Mouse (Mus musculus): ENCODE data around the gene Magi2.
"Not testable (repeated sequence)": the region's sequence is repeated elsewhere in the genome, so short reads cannot be mapped to it uniquely, and the experiment has no call there.

The Magi2 gene

DNA sequence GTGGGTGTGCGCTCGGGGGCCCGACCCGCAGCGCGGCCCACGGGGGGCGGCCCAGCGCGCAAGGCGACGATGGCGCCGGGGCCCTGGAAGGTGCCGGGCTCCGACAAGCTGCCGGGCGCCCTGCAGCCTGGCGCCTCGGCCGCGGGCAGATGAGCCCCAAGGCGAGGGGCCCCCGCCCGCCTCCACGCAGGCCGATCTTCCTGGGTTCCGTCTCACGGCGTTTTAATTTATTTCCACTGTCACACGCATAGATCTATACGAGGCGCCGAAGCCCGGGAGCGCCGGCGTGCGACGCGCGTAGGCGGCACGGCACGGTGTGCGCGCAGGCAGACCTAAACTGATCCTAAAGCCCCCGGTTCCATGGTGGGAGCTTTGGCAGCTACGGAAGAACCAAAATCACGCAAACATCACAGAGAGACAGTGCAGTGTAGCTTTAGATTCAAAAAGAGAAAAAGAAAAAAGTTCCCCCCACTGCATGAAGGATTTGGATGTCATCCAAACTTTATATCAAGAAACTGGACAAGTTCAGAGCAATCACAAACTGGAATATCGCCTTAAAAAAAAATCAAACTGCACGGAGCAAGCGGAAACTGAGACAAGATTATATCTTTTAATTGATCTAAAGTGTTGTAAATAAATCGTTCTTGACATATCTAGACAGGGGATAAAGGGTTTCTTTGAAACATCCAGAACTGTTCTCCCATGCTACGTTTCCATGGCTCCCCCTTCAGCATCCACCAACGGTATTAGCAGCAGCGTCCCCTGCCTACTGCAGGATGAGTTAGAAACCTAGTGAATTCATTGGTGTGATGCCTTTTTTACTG is 1475.9 kb downstream of the Magi2 start:
- DNase-seq (ENCODE audit: low read depth, low spot score) = no peak

DNA sequence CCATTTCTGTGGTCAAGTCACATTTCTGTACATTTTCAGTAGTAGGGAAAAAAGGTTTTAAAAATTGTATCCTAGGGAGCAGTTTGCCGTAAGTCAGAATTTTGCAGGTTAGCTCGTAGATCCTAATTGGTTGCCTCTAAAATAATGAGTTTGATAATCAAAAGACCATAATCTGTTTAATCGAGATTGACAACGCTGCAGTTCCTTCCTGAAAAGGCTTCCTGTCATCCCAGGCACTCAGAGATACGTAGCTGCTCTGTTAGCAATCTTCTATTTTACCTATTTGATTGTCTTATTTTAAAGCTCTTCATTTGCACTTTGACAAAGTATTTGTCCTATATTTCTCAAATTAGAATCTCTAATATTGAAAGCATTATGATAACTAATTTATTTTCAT is 1476.5 kb downstream of the Magi2 start:
- no peak for DNase-seq (ENCODE audit: low read depth, low spot score)

DNA sequence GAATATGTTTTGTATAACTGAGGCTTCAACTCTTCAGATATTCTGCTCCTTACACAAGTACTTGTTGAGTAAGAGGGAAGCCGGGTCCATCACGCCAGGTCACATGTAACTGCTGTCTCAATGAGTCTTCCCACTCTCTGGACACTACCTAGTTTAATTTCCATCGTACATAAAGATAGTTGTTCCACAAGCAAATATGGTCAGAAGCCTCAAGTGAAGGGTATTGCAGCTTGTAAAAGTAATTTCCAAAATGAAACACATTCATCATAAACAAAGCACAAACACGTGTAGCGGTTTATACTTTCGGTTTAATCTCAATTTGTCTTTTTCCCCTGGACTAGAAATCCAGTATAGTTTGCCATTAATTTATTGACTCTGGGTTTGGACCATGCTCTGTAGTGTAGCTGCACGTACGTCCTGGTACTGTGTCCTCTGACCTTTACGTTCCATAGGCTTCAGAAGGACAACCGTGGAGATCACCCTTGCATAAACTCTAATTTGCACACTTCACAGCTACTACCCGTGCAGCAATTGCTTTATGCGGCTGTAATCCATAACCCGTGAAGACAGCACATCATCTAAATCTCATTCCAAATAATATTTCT is 1477.2 kb downstream of the Magi2 start:
- no peak for DNase-seq (ENCODE audit: low read depth, low spot score)

DNA sequence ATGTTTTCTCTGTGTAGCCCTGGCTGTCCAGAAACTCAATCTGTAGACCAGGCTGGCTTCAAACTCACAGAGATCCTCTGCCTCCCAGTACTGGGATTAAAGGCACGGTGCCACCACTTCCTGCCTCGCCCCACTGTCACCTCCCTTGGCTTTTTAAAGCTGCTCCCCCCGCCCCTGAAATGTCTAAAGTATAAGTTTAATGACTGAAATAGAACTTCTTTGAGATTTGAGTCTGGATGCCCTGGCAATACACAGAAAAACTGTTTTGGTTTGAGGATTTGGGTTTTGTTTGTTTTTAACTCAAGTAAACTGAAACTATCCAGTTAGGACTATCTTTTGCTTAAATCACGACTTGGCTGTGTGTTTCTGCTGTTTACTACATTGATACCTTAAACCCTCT is 1478.0 kb downstream of the Magi2 start:
- DNase-seq (ENCODE audit: low read depth, low spot score) = no peak

DNA sequence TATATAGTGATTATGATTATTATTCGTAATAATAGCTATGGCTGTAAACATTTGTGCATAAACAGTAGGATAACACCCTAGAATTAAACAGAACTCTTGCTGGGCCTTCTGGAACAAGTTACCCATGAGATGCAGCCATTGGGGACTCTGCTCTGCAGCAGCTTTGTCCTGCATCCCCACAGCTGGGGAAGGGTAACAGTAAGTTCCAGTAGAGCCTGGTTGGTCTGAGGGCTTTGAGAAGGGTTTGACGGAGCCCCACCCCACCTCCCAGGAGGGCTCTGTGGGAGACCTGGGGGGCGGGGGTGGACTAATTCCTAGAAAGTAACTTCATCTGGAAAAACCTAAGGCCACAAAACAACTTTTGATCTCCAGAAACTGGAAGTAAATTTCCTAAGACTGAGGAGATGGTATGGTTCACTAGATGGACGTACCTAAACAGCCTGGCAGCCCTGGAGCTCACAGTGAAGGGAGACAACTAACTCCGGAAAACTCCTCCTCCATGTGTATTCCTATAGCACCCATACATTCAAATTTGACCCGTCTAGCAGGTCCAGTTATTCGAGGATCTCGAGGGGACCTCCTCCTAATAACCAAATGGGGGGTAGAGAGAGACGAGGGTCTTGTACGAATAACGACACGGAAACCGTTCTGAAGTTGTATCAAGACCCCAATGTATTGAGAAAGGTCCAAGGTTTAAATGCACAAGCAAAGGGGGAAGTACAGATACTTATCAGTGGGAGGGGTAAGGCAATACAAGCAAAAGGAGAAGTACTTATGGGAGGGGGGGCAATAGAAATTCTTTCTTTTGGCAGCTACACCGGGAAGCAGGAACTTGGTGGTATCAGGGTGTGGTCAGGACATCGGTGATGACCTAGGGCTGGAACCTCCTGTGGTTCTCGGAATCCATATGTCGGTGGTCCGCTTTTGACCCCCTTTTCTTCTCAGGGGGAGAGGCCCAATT is 1479.8 kb downstream of the Magi2 start:
- not testable (repeated sequence) for DNase-seq (ENCODE audit: low read depth, low spot score)

DNA sequence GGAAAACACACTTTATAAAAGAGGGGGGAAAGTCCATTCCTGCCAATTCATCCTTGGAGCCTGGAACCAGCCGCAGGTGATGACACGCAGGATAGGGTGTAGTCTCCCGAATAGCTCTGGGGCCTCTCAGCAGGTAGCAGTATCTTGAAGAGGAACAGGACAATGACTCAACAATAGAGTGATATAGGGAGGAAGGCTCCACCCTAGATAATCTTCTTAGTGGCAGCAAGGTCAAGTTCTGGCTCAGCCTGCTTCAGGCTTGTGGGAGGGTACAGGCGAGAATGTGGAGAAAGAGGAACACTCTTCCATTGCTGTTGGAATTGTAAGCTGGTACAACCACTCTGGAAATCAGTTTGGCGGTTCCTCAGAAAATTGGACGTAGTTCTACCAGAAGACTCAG is 1484.0 kb downstream of the Magi2 start:
- DNase-seq (ENCODE audit: low read depth, low spot score) = not testable (repeated sequence)

DNA sequence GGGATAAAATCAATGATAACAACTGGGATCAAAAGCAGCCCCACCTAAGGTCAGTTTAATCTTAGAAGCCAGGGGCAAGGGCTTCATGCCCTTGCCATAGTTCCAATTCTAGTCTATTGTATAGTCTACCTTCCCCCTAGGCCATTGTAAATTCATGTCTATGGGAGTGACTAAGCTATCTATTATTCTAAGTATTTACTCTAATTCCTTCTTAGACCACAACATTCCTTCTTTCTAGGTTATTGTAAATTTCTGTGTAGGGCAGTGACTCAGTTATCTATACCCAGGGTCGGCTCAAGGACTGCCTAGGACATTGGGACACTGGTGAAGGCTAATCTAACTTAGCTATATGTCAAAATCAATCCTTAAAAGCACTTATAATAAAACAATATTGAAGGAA is 1487.8 kb downstream of the Magi2 start:
- not testable (repeated sequence) for DNase-seq (ENCODE audit: low read depth, low spot score)

DNA sequence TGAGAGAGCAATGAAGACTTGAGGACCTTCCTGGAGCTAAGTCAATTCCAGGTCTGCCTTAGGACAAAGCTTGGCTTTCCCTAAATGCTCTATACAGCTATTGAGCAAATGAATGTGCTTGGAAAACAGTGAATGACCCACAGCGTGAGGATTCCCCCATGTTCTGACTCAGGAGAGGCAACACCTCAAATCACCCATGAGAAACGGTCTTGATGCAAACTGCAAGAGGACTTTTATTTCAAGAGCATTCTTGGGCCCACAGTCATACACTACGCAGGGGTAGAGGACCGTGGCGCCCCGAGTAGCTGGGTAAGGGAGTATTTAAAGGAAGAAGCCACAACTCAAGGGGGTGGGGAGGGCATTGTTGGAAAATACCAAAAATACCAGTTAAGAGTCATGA is 1489.1 kb downstream of the Magi2 start:
- not testable (repeated sequence) for DNase-seq (ENCODE audit: low read depth, low spot score)

DNA sequence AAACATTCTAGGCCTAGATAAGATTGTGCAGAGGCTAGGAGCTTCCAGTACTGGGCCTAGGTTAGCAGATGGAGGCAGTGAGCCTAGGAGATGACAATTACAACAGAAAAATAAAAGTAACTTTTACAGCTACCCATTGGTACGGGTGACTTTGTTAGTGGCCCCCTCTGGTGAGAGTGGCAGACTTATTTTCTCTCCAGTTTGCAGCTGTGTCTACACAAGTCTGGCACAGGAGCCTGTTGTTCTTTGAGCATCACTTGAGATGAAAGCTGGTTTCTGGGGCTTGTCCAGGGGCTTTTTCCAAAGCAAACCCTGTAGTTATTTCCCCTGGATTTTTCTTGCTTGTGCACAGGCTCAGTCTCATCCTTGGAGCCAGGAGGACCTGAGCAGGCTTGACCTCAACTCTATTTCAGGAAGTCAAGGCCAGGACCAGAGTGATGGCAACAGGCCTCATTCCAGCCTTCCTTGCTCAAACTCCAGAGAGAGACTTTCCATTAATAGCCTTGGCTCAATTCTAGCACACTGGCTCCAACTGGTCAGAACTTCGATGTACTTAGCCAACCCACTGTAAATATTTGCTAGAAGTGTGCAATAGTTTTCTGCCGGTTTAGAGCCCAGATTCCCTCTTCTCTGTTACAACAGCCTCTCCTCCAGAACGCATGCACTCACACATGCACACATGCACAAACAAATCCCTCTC is 1493.5 kb downstream of the Magi2 start:
- DNase-seq (ENCODE audit: low read depth, low spot score) = no peak

DNA sequence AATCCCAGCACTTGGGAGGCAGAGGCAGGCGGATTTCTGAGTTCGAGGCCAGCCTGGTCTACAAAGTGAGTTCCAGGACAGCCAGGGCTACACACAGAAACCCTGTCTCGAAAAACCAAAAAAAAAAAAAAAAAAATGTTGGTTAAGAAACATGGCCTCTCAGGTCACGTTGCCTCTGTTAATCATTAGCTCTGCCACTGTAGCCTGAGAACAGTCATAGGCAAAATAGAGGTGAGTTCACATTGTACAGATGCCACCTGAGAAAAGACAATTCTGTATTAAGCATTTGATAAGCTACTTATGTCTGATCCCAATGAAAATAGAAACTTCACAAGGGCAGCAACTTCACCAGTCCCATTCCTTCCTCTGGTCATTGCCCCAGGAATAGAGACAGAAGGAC is 1496.4 kb downstream of the Magi2 start:
- DNase-seq (ENCODE audit: low read depth, low spot score) = not testable (repeated sequence)

DNA sequence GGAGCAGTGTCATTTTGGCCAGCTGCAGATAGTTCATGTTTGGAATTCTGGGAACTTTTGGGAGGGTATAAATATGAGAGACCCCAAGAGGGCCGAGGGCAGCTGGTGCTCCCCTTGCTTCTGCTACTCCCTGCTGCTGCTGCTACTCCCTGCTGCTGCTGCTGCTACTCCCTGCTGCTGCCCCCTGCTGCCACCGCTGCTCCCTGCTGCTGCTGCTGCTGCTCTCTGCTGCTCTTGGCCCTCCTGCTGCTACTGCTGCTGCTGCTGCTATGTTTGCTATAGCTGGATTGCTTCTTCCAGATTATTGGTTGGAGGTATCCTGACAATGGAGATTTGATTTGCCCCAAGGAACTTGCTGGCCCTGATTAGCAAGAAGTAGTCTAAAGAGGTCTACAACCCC is 1512.0 kb downstream of the Magi2 start:
- DNase-seq (ENCODE audit: low read depth, low spot score) = no peak

DNA sequence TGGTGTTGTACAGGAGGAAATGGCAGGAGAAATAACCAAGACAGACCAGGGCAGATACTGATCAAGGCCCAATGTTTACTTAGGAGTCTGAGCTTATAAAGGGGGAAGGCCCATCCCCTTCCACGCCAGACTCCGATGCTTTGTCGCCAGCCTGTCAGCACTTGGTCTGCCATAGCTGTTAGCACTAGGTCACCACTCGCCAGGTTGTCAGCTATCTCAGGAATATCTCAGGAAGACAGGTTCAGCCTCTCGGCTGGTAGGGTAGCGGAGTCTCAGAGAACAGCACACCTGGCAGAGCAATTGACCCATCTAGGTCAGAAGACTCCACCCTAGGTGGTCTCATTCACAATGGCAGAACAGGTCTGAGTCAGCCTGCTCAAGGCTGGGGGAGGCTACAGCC is 1514.4 kb downstream of the Magi2 start:
- no peak for DNase-seq (ENCODE audit: low read depth, low spot score)

DNA sequence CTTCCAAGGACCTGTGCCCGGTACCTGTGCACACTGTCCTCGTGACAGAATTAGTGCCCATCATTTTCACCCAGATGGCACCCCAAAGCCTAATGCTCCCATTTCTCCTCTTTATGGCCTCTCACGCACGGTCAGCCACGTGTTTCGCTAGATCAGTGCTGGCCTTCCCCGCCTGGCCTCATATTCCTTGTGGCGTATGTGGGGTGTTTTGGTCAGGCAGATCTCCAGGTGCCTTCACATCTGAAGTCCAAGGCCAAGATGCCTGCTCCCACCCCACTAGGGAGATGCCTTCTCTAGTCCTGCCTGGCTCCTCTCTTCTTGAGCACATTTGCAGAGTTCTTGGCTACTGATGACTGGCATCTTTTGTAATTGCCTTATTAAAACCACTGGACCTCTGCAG is 1515.1 kb downstream of the Magi2 start:
- no peak for DNase-seq (ENCODE audit: low read depth, low spot score)

DNA sequence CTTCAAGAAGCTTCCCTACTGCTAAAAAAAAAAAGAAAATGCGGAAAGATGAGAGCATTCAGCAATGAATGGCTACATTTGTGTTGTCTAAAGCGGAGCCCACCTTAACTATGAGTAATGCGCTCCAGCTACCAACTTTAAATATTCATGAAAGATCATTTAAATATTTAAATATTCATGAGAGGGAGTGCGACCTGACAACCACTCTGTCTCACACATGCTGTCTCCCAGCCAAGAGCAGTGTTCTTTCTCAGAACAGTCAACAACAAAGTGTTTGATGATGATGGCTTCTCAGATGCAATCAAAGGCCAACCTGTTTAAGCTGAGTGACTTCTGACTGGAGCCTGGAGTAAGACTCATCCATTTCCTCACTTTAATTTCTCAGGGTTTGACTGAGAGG is 1521.3 kb downstream of the Magi2 start:
- DNase-seq (ENCODE audit: low read depth, low spot score) = no peak

DNA sequence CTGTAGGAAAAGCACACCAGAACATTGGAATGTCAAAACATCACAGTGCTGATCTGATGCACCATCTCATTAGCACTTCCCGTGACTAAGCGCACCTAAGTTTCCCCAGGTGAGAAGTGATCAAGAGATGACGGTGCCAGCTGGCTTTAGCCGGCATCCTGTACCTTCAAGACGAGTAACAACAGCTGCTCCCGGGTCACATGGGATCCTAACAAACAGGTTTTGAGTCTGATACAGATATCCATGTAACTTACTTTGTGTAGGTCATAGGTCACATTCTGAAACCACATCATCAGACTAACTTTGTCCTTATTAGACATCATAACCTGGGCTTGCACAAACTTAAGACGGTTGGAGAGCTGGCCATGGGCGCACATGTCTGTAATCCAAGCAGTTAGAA is 1522.0 kb downstream of the Magi2 start:
- DNase-seq (ENCODE audit: low read depth, low spot score) = no peak

DNA sequence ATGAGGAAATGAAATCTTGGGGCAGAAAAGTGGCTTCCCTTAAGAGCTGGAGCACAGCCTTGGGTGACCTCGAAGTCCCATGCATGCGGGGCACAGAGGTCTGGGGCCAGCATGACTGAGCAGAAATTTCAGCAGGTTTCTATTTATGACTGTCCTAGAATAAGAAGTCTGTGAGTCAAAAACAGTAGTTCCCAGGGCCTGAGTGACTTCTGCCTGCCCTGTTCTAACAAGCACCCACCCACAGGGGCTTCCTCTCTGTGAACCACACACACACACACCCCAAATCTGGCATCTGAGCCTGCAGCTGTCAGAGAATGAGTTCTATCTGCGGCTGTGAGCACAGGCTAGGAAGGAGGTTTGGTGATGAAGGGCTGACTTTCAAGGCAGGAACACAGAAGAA is 1522.7 kb downstream of the Magi2 start:
- no peak for DNase-seq (ENCODE audit: low read depth, low spot score)

DNA sequence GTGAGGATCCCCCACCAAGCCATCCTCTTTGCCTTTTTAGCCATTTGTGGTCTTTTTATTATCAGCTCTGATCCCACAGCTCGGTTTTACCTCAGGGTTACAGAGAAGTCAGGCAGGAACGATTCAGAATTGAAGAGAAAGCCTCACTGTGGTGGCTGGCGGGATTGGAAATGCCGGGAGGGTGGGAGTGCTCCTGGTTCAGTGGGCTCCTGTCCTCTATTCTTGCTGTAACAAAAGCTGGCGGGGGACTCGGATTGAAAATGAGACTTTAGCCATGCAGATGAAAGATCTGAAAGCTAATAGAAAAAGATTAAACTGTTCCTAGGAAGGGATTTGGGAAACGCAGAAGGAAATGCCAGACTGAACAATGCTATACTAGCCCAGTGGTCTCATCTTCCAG is 1524.2 kb downstream of the Magi2 start:
- DNase-seq (ENCODE audit: low read depth, low spot score) = no peak

DNA sequence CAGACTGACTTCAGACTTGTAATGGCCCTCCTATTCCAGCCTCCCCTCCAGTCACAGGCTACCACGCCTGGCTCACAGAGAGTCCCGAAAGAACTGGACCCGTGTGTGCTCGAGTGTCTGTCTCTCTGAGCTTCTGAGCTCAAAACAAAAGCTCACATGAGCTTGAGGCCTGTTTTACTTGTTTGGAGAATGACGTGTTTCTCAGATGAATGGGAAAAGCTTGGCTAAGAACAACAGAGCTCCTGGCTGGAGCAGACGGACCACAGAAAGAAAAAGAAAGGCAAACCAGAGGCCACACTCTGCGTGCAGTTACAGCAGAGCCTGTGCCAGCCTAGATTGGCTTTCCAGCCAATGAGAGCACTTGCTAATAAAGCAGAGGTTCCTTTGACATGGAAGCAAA is 1524.9 kb downstream of the Magi2 start:
- no peak for DNase-seq (ENCODE audit: low read depth, low spot score)

DNA sequence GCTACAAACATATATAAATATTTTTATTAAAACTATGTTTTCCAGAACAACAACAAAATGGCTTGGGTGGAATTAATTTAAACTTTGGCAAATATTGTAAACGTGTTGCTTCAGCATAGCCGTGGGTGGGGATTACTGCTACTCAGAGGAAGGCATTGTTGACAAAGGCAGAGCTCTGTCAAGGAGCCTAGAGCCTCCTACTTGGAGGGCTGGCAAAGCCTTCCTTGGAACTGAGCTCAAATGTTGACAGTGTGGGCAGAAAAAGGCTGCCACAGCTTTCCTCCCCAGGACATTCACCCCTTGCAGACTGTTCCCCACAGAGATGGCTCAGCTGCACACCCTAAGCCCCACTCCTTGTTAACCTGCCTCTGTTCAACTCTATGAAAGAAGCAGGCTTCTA is 1526.3 kb downstream of the Magi2 start:
- no peak for DNase-seq (ENCODE audit: low read depth, low spot score)

DNA sequence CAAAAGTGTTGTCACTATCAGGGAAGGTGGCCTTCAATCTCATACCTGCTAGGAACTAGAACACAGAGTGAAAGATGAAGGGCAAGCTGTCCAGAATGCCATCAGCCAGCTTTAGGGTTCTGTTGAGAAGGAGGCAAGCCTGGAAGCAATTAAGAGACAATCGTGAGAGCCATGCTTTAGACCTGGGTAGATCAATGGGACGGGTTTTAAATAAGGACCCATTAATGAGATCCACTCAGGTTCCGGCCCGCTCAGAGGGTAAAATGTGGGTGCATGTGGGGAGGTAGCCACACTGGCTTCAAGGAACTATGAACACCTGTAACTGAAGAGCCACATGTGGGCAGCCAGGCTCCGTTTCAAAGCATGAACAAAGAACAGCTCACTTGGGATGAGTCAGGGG is 1527.1 kb downstream of the Magi2 start:
- DNase-seq (ENCODE audit: low read depth, low spot score) = no peak

Data from WW6 (cell line).